Mouse (Mus musculus) left cerebral cortex, adult 18-20 months (tissue): ENCODE results near the gene Gfpt2. TPM values are rescaled to one million over a fixed set of nuclear protein-coding genes. Genes with fewer than 3 reads are reported as not detected.
"Not testable (repeated sequence)": the region's sequence is repeated elsewhere in the genome, so short reads cannot be mapped to it uniquely, and the experiment has no call there.

Experiments
- DNase-seq, 2 experiments: peaks; one replicate each; pipeline ENCODE4 v3.0.0; 2021 to 2022; ENCODE audit warnings: low spot score in 2 of 2, mixed read lengths in 1 of 2
- long read RNA-seq, 2 experiments: library from polyadenylated mRNA; stranded (forward); transcript quantifications; one replicate each; pipeline ENCODE4 v2.0.0; 2021
- total RNA-seq, 2 experiments: library from RNA; stranded (reverse); gene quantifications; 2 replicates each; pipeline ENCODE4 v1.2.3; 2021

Gfpt2 gene
- total RNA-seq: 1 to 10 TPM; 5.0 to 6.7 TPM
- long read RNA-seq, experiment 1, transcript Gfpt2-201 (19 exons, 2,947 nt): major isoform, 9 of 12 reads
- long read RNA-seq, experiment 1, partial matches to known transcripts: 3 of 12 reads
- long read RNA-seq, experiment 1, other reads (novel, unspliced or antisense): 0 of 12 reads
- long read RNA-seq, experiment 2, transcript Gfpt2-201 (19 exons, 2,947 nt): major isoform, 9 of 11 reads
- long read RNA-seq, experiment 2, partial matches to known transcripts: 1 of 11 reads
- long read RNA-seq, experiment 2, other reads (novel, unspliced or antisense): 1 of 11 reads

- peak; percentile 67 to 82 for DNase-seq
Measured at GRCm38 (mm10) chr11:49793619-49794341, at the start of gene Gfpt2. Gfpt2 (plus strand) TSS chr11:49794178.

GRCm38 (mm10) chr11:49744981-49745380 lies 49.0 kb upstream of the Gfpt2 start:
- no peak for DNase-seq

GRCm38 (mm10) chr11:49745839-49746238 lies 48.1 kb upstream of the Gfpt2 start:
- no peak for DNase-seq

GRCm38 (mm10) chr11:49746756-49747155 lies 47.2 kb upstream of the Gfpt2 start:
- DNase-seq: no peak

- DNase-seq: no peak
Measured at GRCm38 (mm10) chr11:49754958-49755665, 38.9 kb upstream of the Gfpt2 start.

GRCm38 (mm10) chr11:49758096-49758495 lies 35.9 kb upstream of the Gfpt2 start:
- no peak for DNase-seq

GRCm38 (mm10) chr11:49761130-49761529 lies 32.8 kb upstream of the Gfpt2 start:
- DNase-seq: no peak

- no peak for DNase-seq
Measured at GRCm38 (mm10) chr11:49763555-49763954, 30.4 kb upstream of the Gfpt2 start.

- DNase-seq: no peak
Measured at GRCm38 (mm10) chr11:49764023-49764422, 30.0 kb upstream of the Gfpt2 start.

GRCm38 (mm10) chr11:49764639-49765299 lies 29.2 kb upstream of the Gfpt2 start:
- DNase-seq: no peak

GRCm38 (mm10) chr11:49765377-49766136 lies 28.4 kb upstream of the Gfpt2 start:
- no peak for DNase-seq

GRCm38 (mm10) chr11:49766137-49766411 lies 27.9 kb upstream of the Gfpt2 start:
- no peak for DNase-seq

GRCm38 (mm10) chr11:49767497-49767896 lies 26.5 kb upstream of the Gfpt2 start:
- DNase-seq: not testable (repeated sequence)

GRCm38 (mm10) chr11:49768781-49769180 lies 25.2 kb upstream of the Gfpt2 start:
- no peak for DNase-seq

GRCm38 (mm10) chr11:49770676-49771550 lies 23.1 kb upstream of the Gfpt2 start:
- DNase-seq: no peak

GRCm38 (mm10) chr11:49772251-49772650 lies 21.7 kb upstream of the Gfpt2 start:
- DNase-seq: no peak

GRCm38 (mm10) chr11:49774894-49775293 lies 19.1 kb upstream of the Gfpt2 start:
- DNase-seq: no peak

GRCm38 (mm10) chr11:49778844-49779243 lies 15.1 kb upstream of the Gfpt2 start:
- DNase-seq: no peak

- DNase-seq: no peak
Measured at GRCm38 (mm10) chr11:49780161-49780817, 13.7 kb upstream of the Gfpt2 start.
